Mouse (Mus musculus) cerebellum, postnatal 36 days (tissue): ENCODE data around the gene Ist1.
A peak's percentile ranks its signal among the peaks of the same experiment; 100 is the strongest.

Experiments used
- DNase-seq, 2 experiments: peaks; one replicate each; pipeline ENCODE4 v3.0.0; 2021 to 2022; ENCODE audit warnings: mixed read lengths in 2 of 2

Gene Ist1

GRCm38 (mm10) chr8:109681535-109681934, 11.5 kb downstream of the Ist1 start:
- no peak for DNase-seq

- no peak for DNase-seq
Measured at GRCm38 (mm10) chr8:109675896-109676643, 17.0 kb downstream of the Ist1 start.

GRCm38 (mm10) chr8:109673596-109673995, 19.5 kb downstream of the Ist1 start:
- no peak for DNase-seq

GRCm38 (mm10) chr8:109672656-109673055, 20.4 kb downstream of the Ist1 start:
- no peak for DNase-seq

- DNase-seq: no peak
Measured at GRCm38 (mm10) chr8:109666616-109667015, 26.4 kb downstream of the Ist1 start.

- no peak for DNase-seq
Measured at GRCm38 (mm10) chr8:109662328-109662727, 30.7 kb downstream of the Ist1 start.

GRCm38 (mm10) chr8:109656860-109657259, 36.2 kb downstream of the Ist1 start:
- DNase-seq: no peak

DNA sequence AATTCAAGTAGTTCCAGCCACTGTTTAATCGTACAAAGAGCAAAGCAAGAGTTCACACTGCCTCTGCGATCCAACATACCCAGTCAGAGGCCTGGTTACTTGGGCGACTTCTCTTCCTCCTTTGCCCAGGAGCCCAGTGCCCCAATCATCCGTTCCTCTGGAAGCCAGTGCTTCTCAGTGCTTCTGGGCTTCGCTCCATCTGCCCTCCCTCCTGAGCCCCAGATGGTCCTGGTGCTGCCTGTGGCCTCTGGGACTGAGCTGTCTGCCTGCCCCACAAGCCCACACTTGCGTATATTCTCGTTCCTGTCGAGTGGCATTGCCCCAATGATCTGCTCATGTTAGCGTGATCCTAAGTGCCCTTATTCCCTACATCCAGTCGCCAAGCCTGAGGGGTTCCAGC, 42.3 kb downstream of the Ist1 start:
- DNase-seq: peak; percentile 21 to 38

DNA sequence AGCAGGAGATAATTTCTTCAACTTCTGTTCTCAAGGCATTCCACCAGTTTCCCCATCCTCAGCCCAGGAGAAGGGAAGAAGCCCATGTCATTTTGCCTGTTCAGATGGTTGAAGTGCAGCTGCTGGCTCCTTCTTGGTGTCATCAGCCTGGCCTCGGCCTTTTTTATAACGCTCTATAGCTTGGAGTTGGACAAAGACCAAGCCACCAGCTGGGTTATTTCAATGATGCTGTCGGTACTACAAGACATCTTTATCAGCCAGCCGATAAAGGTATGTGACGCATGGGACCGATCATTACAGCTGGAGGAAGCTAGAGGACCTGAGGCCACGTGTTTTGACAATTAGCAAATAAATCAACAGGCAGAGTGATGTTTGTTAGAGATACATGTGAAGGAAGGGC, 44.6 kb downstream of the Ist1 start:
- DNase-seq: no peak

DNA sequence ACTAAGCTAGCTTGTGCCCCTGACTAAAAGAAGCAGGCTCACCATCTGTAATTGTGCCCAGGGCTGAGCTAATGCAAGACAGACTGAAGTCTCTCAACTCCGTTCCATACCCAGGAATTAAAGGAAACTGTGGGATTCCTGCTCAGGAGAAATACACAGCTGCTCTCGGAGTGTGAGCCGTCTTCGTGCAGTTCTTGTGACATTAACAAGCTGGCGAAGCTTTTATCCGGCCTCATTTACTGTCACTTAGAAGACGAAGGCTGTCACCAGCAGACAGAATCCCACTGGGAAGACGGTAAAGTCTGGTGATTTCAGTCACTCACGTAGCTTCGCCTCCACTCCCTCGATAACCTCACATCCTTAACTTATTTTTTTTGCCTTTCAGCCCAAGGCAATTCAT, 45.7 kb downstream of the Ist1 start:
- no peak for DNase-seq

DNA sequence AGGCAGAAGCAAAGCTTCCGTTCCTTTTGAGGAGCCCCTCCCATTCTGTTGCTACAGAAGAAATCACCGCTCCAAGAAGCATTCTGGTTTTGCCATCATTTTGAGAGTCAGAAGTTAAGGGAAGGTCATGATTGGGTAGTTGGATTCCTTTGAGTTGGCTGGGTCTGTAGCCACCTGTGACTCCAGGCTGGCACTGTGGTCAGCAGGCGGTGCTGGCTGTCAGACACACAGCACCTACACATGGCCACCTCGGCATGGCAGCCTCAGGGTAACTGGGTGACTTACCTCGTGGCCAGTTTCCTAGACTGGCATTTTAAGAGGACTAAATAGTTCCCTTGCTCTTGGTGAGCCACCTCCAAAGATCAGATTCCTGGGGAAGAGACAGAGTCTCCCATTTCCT, 51.8 kb downstream of the Ist1 start:
- no peak for DNase-seq

- DNase-seq: no peak
Measured at GRCm38 (mm10) chr8:109640410-109640809, 52.6 kb downstream of the Ist1 start.

DNA sequence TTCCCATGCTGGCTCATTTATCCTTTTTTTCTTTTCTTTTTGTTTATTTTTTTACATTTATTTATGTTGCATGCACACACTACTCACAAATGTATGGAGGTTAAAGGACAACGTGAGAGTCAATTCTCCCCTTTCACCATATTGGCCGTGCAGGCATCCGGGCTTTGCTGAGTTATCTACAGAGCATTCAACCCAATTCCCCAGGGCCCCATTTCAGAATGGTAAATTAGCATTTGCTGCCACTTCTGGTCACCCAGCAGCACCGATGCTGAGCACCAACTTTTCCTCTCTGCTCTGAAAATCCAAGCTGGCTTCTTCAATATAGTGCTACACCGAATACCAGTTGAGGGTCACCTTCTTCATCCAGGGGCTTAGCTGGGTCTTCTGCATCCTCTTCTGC, 54.2 kb downstream of the Ist1 start:
- DNase-seq: no peak

DNA sequence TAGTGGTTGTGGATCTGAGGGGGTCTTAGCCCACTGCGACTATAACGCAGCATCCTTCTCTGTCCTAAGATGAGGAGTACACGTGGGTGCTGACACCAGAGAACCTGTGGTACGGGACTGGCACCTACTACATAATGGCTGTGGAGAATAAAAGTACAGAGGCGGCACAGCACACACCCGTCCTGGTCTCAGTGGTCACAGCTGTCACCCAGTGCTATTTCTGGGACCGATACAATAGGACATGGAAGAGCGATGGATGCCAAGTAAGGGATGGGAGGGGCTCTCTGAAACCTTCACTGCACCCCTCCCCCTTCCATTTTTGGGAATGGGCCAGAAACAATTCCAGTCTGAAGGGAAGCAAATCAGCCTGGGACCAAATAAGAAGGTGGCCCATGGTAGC, 57.9 kb downstream of the Ist1 start:
- no peak for DNase-seq

GRCm38 (mm10) chr8:109632498-109632897, 60.6 kb downstream of the Ist1 start:
- DNase-seq: no peak

DNA sequence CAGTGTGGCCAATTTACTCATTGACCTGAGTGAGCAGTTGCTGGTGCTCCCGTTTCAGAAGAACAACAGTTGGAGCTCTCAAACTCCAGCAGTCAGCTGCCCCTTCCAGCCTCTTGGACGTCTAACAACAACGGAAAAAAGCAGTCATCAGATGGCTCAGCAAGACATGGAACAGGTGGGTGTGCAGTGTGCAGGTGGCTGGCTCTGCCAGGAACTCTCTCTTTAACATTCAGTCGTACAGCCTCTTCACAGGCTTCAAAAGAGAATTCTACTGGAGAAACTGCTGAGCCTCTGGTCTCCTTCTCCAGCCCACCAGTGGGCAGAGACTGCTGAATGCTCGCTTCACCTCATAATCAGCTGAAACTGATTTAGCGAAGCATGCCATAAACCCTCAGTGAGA, 64.4 kb downstream of the Ist1 start:
- DNase-seq: no peak
